Mouse (Mus musculus) testis, adult 2 months (tissue): ENCODE data around the gene Rarb.

Experiments used
- CTCF ChIP-seq: fragments of 200-500 bp; IDR thresholded peaks from 2 replicates; pipeline ENCODE4 v1.5.1; 2012; ENCODE audit warnings: low read depth, mild to moderate bottlenecking, inconsistent platforms, low read length, moderate library complexity; ENCODE audit not compliant: control insufficient read depth, insufficient read depth, insufficient replicate concordance
- POLR2A ChIP-seq: fragments of 200-500 bp; IDR thresholded peaks from 2 replicates; pipeline ENCODE4 v1.6.1; 2012; ENCODE audit warnings: low read depth, mild to moderate bottlenecking, inconsistent platforms, low read length, moderate library complexity; ENCODE audit not compliant: control insufficient read depth

DNA sequence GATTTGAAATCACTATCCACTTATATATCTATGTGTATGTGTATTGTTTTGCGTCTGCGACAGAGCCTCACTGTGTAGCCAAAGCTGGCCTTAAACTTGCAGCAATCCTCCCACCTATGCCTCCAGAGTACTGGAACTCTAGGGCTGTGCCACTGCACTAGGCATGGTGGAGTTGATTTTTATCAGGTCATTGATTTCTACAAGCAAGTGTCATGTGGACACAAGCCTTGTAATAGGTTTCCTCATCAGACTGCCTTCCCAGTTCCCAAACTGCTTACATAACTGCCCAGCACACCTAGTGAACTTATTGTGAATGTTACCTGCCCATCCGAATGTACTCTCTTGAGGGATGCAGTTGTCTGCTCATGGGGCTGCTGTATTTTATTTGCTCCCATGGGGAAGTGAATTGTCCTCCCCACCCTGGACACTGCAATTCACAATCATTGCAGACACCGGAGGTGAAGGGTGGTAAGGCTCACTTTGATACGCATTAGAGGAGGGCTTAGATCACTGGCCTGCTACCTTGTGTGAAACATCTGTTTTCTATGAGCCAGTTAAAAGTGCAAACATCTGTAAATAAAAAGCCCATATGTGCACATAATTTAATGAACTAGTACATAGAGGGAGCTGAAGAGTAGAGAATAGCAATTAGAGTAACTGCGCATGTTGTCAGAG, 257.3 kb downstream of the Rarb start:
- TF ChIP-seq CTCF (no peak), POLR2A (no peak)
